Mouse (Mus musculus) lung, embryonic 16.5 days (tissue): Measurements from ENCODE around the gene Fkbp7. TPM values are rescaled to one million over a fixed set of nuclear protein-coding genes. Genes with fewer than 3 reads are reported as not detected.

Experiments used
- ATAC-seq: fragments of 200-750 bp; cut with Nextera tagmentation; 2 replicates; pipeline ENCODE4 v1.8.0; 2017; ENCODE audit warnings: low read depth, mild to moderate bottlenecking, moderate library complexity
- H3K27ac ChIP-seq: fragments of 300-500 bp; sonication (generic); 2 replicates; pipeline ENCODE4 v1.5.1; 2014; ENCODE audit warnings: mild to moderate bottlenecking, control low read depth, low read length
- H3K27me3 ChIP-seq: fragments of 300-500 bp; sonication (generic); 2 replicates; pipeline ENCODE4 v1.6.1; 2014; ENCODE audit warnings: low read depth, low read length, mixed read lengths; ENCODE audit not compliant: control insufficient read depth, insufficient read depth
- H3K36me3 ChIP-seq: fragments of 300-500 bp; sonication (generic); 2 replicates; pipeline ENCODE4 v1.6.1; 2014; ENCODE audit warnings: low read length; ENCODE audit not compliant: control insufficient read depth, insufficient read depth
- H3K4me1 ChIP-seq: fragments of 300-500 bp; sonication (generic); replicated peaks from 2 replicates; pipeline ENCODE4 v1.6.1; 2014; ENCODE audit warnings: low read length, mixed read lengths; ENCODE audit not compliant: control insufficient read depth, insufficient read depth
- H3K4me2 ChIP-seq: fragments of 300-500 bp; sonication (generic); 2 replicates; pipeline ENCODE4 v1.6.1; 2014; ENCODE audit warnings: low read depth, low read length, control low read depth
- H3K4me3 ChIP-seq: fragments of 300-500 bp; sonication (generic); 2 replicates; pipeline ENCODE4 v1.5.1; 2014; ENCODE audit warnings: mild to moderate bottlenecking, low read length, control low read depth
- H3K9ac ChIP-seq: fragments of 300-500 bp; sonication (generic); 2 replicates; pipeline ENCODE4 v1.6.1; 2014; ENCODE audit warnings: low read length, control low read depth
- H3K9me3 ChIP-seq: fragments of 300-500 bp; sonication (generic); 2 replicates; pipeline ENCODE4 v1.6.1; 2016; ENCODE audit warnings: low read length; ENCODE audit not compliant: control insufficient read depth
- WGBS: fragments of 180-500 bp; shearing (Covaris S2); extraction: QIAGEN DNeasy Blood & Tissue Kit; methylation state at CpG from one replicate; pipeline ENCODE4 v1.1.7; 2014; 5-methylcytosine and 5-hydroxymethylcytosine counted together
- polyA plus RNA-seq: library from polyadenylated mRNA; unstranded; fragments of >200 nt; fragmentation: Nextera tagmentation; extraction: Ambion mirVana; gene quantifications from 2 replicates; pipeline ENCODE4 v1.2.1, GENCODE M21; 2015

Gene Fkbp7
- polyA plus RNA-seq, 1 experiment from 2014 or later, result 79.7 TPM

DNA sequence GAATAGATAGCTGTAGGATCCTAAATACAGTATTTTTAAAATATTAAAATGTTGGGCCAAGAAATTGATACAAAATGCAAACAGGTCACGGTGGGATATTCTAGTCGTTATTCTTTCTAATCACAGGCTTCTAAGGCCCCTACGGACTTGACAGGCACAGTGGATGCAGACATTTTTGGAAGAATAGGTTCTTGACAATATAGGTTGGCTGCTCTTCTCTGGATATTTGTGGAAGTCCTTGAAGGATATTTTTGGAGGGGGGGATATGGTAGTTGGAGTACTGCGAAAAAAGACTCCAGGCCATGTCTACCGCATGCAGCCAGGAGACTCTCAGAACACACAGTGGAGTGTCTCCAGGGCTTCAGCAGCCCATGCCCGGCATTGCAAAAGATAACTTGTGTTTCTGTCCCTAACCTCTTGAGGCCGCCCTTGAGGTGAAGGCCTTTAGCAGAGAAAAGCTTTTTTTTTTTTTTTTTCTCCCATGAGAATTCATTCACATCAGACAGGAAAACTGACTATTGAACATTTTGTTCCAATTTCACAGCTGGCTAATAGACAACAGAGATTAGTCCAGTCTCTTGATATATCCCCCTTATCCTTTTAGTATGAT, 661 bp upstream of the Fkbp7 start:
- Histone ChIP-seq H3K4me3 (peak overlapping the region; percentile 59), H3K4me2 (peak overlapping the region; percentile 72), H3K27me3 (no peaks in the 10 kb centered on the region), H3K36me3 (no peaks in the 10 kb centered on the region; the same call in 1 of the 2 replicates), H3K9me3 (no peaks in the 10 kb centered on the region), H3K9ac (no peak overlapping the region; the same call in 1 of the 2 replicates), H3K4me1 (peaks cover 27% of the 10 kb centered on the region), H3K27ac (peak overlapping the region; percentile 78)
- WGBS, result 38% methylated on average over 7 of the region's 7 CpGs
- no peak for ATAC-seq

DNA sequence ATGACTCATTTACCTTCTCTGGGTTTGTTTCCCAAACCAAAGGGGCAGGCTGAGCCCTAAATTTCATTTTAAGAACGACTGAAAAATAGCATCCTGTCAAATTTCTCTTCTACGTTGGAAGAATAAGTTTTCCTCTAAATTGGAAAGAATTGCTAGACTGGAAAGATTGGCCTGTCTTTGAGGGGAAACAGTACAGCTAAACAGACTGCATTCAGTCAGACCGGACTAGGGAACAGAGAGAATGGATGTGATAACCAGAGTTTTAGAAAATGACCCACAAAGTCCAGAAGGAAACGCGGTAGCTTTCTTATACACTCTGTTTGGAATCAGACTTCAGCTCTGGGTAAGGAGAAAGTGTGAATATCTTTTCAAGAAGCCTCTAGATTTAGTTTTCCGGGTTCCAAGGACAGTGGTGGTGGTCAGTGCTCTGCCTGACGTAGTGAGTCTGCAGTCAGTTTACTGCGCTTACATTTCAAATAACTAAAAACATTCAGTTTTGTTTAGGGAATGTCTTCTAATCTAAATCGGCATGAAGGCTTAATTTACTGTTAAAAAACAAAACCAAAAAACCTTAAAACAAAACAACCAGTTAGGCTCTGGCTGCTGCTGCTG, 676 bp downstream of the Fkbp7 start:
- peak overlapping the region; percentile 59 for H3K4me3 ChIP-seq
- H3K4me2 ChIP-seq, result peak overlapping the region; percentile 72
- ATAC-seq, result no peak
- peak overlapping the region; percentile 79 for H3K9ac ChIP-seq
- no peaks in the 10 kb centered on the region; the same call in 1 of the 2 replicates for H3K36me3 ChIP-seq
- no peaks in the 10 kb centered on the region for H3K27me3 ChIP-seq
- peak overlapping the region; percentile 78 for H3K27ac ChIP-seq
- H3K4me1 ChIP-seq, result peaks cover 25% of the 10 kb centered on the region
- 7% methylated on average over 9 of the region's 9 CpGs for WGBS
- H3K9me3 ChIP-seq, result no peaks in the 10 kb centered on the region

- Histone ChIP-seq H3K36me3 (no peaks in the 10 kb centered on the region; the same call in 1 of the 2 replicates), H3K9ac (peak overlapping the region; percentile 79), H3K4me1 (peaks cover 23% of the 10 kb centered on the region), H3K4me3 (peak overlapping the region; percentile 59), H3K9me3 (no peaks in the 10 kb centered on the region), H3K4me2 (peak overlapping the region; percentile 72), H3K27me3 (no peaks in the 10 kb centered on the region), H3K27ac (peak overlapping the region; percentile 78)
- no peak for ATAC-seq
- WGBS, result 66% methylated on average over 6 of the region's 6 CpGs
Measured at GRCm38 (mm10) chr2:76671641-76672040, 1.3 kb downstream of the Fkbp7 start.

DNA sequence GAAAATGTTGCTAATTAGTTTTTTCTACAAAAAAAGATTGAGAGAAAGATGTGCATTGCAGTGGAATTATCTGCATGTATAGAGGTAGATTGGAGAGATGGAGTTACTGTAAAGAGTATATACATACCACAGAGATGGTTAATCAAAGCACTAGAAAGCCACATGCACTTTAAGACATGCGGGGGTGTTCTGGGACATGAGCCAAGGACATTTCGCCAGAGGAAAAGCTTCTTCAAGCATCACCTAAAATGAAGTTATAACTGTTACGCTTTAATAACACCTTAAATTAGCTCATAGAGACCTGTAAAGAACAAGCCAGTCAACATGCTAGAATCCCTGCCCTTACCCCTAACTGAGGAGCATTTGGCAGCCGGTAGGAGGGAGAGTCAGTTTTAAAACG, 5.7 kb downstream of the Fkbp7 start:
- 43% methylated on average over 5 of the region's 5 CpGs for WGBS
- H3K36me3 ChIP-seq, result peaks cover 17% of the 10 kb centered on the region
- no peak overlapping the region for H3K4me3 ChIP-seq
- no peak overlapping the region for H3K9ac ChIP-seq
- no peak overlapping the region for H3K27ac ChIP-seq
- no peaks in the 10 kb centered on the region for H3K27me3 ChIP-seq
- no peak overlapping the region for H3K4me2 ChIP-seq
- H3K9me3 ChIP-seq, result no peaks in the 10 kb centered on the region
- H3K4me1 ChIP-seq, result peaks cover 7% of the 10 kb centered on the region; the same call in 1 of the 2 replicates
- ATAC-seq, result no peak

DNA sequence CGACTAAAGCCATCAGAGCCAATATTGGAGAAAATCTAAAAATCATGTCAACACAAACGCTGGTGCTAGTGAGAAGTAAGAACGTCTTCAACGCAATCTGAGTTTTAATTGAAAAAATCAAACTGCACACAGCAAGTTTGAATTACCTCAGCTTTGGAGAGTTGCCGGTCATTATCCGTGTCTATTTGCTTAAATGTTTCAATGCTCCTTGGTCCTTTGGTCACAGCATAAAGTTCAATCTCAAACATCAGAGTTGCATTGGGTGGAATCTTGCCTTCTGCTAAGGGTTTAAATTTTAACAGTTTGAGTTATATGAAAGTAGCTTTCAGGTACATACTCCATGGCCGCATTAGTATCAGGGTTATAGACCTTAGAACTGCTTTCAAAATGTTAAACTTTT, 7.4 kb downstream of the Fkbp7 start:
- WGBS, result 95% methylated on average over 7 of the region's 7 CpGs
- no peak overlapping the region for H3K9ac ChIP-seq
- no peaks in the 10 kb centered on the region for H3K9me3 ChIP-seq
- no peak overlapping the region for H3K4me2 ChIP-seq
- peaks cover 17% of the 10 kb centered on the region for H3K36me3 ChIP-seq
- H3K27me3 ChIP-seq, result no peaks in the 10 kb centered on the region
- no peak for ATAC-seq
- H3K4me1 ChIP-seq, result peaks cover 5% of the 10 kb centered on the region; the same call in 1 of the 2 replicates
- H3K27ac ChIP-seq, result no peak overlapping the region
- H3K4me3 ChIP-seq, result no peak overlapping the region

DNA sequence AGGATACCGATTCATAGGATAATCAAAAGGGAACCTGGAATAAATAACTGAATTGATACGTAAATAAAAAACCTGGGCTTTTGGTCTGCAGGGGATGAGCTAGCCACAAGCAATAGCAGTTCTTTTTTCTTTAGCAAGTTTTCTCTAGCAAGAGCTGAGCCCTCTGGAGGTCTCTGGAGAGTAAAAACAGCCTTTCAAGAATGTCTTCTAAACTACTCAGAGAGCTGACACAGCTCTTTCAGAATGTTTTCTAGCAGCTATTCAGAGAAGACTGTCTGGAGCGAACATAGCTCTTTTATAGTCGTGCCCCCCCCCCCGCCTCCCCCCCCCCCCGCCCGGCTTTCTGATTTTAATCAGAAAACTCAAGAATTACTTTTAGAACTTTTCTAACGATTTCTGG, 13.5 kb downstream of the Fkbp7 start:
- no peak overlapping the region for H3K4me2 ChIP-seq
- 49% methylated on average over 6 of the region's 8 CpGs for WGBS
- H3K4me3 ChIP-seq, result no peak overlapping the region
- H3K9me3 ChIP-seq, result no peaks in the 10 kb centered on the region
- H3K27me3 ChIP-seq, result no peaks in the 10 kb centered on the region
- peak; percentile 47; the same call in 1 of the 2 replicates for ATAC-seq
- H3K27ac ChIP-seq, result no peak overlapping the region
- no peak overlapping the region for H3K9ac ChIP-seq
- peaks cover 9% of the 10 kb centered on the region; the same call in 1 of the 2 replicates for H3K36me3 ChIP-seq
- H3K4me1 ChIP-seq, result no peaks in the 10 kb centered on the region

DNA sequence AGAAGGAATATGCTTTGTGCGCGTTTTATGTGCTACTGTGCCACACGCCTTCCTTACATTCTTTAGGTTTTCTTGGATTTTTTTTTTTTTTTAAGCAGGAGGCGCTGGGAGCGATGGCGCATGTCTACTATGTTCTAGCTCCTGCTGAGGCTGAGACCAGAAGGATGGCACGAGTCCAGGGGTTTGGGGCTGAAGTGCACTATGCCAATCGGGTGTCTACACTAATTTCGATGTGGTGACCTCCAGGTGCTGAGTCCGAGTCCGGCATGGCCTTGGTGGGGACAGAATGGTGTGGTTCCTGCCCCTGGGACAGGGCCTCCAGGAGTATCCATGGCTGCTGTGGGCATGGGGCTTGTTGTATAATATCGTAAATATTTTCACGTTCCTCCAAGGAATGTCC, 14.4 kb downstream of the Fkbp7 start:
- no peaks in the 10 kb centered on the region for H3K27me3 ChIP-seq
- H3K4me1 ChIP-seq, result no peaks in the 10 kb centered on the region
- no peaks in the 10 kb centered on the region for H3K9me3 ChIP-seq
- H3K36me3 ChIP-seq, result 0 out of 2 replicates have a peak, but pooled peaks cover 5% of the 10 kb centered on the region
- H3K4me3 ChIP-seq, result no peak overlapping the region
- ATAC-seq, result no peak
- 65% methylated on average over 13 of the region's 13 CpGs for WGBS
- H3K4me2 ChIP-seq, result no peak overlapping the region
- H3K27ac ChIP-seq, result no peak overlapping the region
- no peak overlapping the region for H3K9ac ChIP-seq

- ATAC-seq, result no peak
- Histone ChIP-seq H3K27ac (no peak overlapping the region), H3K9ac (no peak overlapping the region), H3K4me2 (no peak overlapping the region), H3K36me3 (no peaks in the 10 kb centered on the region), H3K4me1 (no peaks in the 10 kb centered on the region), H3K9me3 (no peaks in the 10 kb centered on the region), H3K4me3 (no peak overlapping the region), H3K27me3 (no peaks in the 10 kb centered on the region)
- WGBS, result 19% methylated on average over 1 of the region's 1 CpGs
Measured at GRCm38 (mm10) chr2:76655982-76656381, 16.9 kb downstream of the Fkbp7 start.

- Histone ChIP-seq H3K4me3 (no peak overlapping the region), H3K36me3 (no peaks in the 10 kb centered on the region), H3K27me3 (no peaks in the 10 kb centered on the region), H3K9ac (no peak overlapping the region), H3K4me2 (no peak overlapping the region), H3K4me1 (no peaks in the 10 kb centered on the region), H3K27ac (no peak overlapping the region), H3K9me3 (no peaks in the 10 kb centered on the region)
- WGBS, result 69% methylated on average over 3 of the region's 3 CpGs
- ATAC-seq, result no peak
Measured at GRCm38 (mm10) chr2:76655444-76655843, 17.5 kb downstream of the Fkbp7 start.
